Mouse (Mus musculus): Measurements from ENCODE around the gene Zbtb16. TPM values are rescaled to one million over a fixed set of nuclear protein-coding genes. Genes with fewer than 3 reads are reported as not detected.

Gene Zbtb16
- total and polyA plus RNA-seq, 3 experiments: 0.04 to 0.72 TPM; not detected in 1

DNA sequence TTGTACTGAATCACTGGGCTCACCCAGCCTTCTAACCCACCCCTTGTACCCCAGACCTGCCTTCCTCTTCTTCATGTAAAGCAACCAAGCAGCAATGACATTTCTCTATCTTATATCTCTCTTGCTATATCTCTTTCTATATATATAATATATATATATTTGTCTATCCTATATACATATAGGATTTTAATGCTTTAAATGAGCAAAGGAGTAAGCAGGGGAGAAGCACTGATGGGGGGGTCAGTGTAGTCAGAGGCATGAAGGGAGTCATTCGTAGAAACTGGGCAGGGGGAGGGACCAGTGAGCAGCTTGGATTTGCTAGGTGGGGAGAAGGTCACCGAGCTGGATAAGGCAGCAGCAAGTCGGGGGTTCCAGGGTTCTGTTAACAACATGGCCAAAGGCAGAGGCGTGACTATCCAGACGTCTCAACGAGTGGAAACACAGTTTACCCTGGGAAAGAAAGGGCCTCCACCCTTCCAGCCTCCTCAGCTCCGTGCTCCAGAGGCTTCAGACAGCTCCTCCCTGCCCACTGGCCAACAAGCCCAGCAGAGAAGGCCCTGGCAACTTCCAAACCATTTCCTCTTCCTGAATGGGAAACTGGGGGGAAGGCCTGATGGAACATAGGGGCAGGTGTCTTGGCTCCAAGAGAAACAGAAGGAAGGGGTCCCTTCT is 182.5 kb downstream of the Zbtb16 start:
- no peak overlapping the region for H3K9ac ChIP-seq (ENCODE audit: control insufficient read depth, low read depth, low read length, poor library complexity, severe bottlenecking)
- TF ChIP-seq ZMIZ1 (IDR thresholded peaks at IDR 0.05; ENCODE audit: low read depth, low read length) (no peak), CTCF (IDR thresholded peaks at IDR 0.05 in 2 of 3, conservative IDR thresholded peaks at IDR 0.05 in 1 of 3; ENCODE audit: control insufficient read depth in 1 of 3, insufficient read depth in 1 of 3, low read depth in 2 of 3, low read length in 3 of 3, poor library complexity in 1 of 3, severe bottlenecking in 1 of 3) (no peak), KAT2A (conservative IDR thresholded peaks at IDR 0.05; ENCODE audit: low read depth, low read length) (no peak), MAFK (IDR thresholded peaks at IDR 0.05; ENCODE audit: borderline replicate concordance, low read depth, low read length) (no peak), MYC (IDR thresholded peaks at IDR 0.05; ENCODE audit: low read depth, low read length) (no peak), UBTF (IDR thresholded peaks at IDR 0.05; ENCODE audit: borderline replicate concordance, insufficient read depth, low read depth, low read length) (no peak), MXI1 (IDR thresholded peaks at IDR 0.05; ENCODE audit: low read depth, low read length) (no peak), POLR2AphosphoS2 (IDR thresholded peaks at IDR 0.05; ENCODE audit: low read length) (no peak)
- no peaks in the 10 kb centered on the region for H3K27me3 ChIP-seq (ENCODE audit: control insufficient read depth in 1 of 2, insufficient read depth in 2 of 2, low read length in 2 of 2)
- no peaks in the 10 kb centered on the region for H3K9me3 ChIP-seq (replicated peaks; ENCODE audit: insufficient read depth, low read length)
- H3K36me3 ChIP-seq (ENCODE audit: control insufficient read depth in 1 of 2, insufficient read depth in 2 of 2, low read length in 2 of 2): 0 out of 4 replicates have a peak, but pooled peaks cover 0 to 2% of the 10 kb centered on the region in 2 experiments
- no peak for DNase-seq (ENCODE audit: low read depth, low spot score)
- H3K4me3 ChIP-seq (ENCODE audit: control insufficient read depth in 1 of 2, insufficient read depth in 1 of 2, low read depth in 2 of 2, low read length in 2 of 2): no peak overlapping the region
- H3K79me2 ChIP-seq (ENCODE audit: control insufficient read depth, insufficient read depth, low read length, poor library complexity): no peaks in the 10 kb centered on the region
- no peak overlapping the region for H3K27ac ChIP-seq (ENCODE audit: control insufficient read depth, low read depth, low read length)
- peaks cover 2 to 10% of the 10 kb centered on the region in 2 experiments; a peak in 3 of 4 replicates for H3K4me1 ChIP-seq (ENCODE audit: control insufficient read depth in 1 of 2, insufficient read depth in 2 of 2, low read length in 2 of 2)

DNA sequence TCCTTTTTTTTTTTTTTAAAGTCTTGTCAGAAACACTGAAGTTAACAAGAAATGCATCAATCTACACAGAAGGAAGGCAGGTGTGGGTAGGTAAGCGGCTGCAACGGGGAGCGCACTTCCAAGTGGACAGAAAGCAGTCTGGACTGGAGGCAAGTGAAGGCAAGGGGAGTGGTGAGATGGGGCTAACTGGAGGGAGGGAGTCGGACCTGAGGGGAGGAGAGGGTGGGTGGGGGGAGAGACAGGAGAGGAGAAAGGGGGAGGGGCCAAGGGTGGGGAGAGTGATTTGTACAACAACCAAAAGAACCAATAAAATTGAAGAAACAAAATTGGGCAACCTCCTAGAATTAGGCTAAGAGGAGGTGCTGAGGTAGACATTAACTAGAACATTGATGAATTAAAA is 184.0 kb downstream of the Zbtb16 start:
- Histone ChIP-seq H3K79me2 (ENCODE audit: control insufficient read depth, insufficient read depth, low read length, poor library complexity) (no peaks in the 10 kb centered on the region), H3K9me3 (replicated peaks; ENCODE audit: insufficient read depth, low read length) (no peaks in the 10 kb centered on the region), H3K27me3 (ENCODE audit: control insufficient read depth in 1 of 2, insufficient read depth in 2 of 2, low read length in 2 of 2) (no peaks in the 10 kb centered on the region), H3K4me1 (ENCODE audit: control insufficient read depth in 1 of 2, insufficient read depth in 2 of 2, low read length in 2 of 2) (peaks cover 2 to 10% of the 10 kb centered on the region in 2 experiments; a peak in 3 of 4 replicates), H3K4me3 (ENCODE audit: control insufficient read depth in 1 of 2, insufficient read depth in 1 of 2, low read depth in 2 of 2, low read length in 2 of 2) (no peak overlapping the region), H3K36me3 (ENCODE audit: control insufficient read depth in 1 of 2, insufficient read depth in 2 of 2, low read length in 2 of 2) (0 out of 4 replicates have a peak, but pooled peaks cover 0 to 2% of the 10 kb centered on the region in 2 experiments), H3K27ac (ENCODE audit: control insufficient read depth, low read depth, low read length) (no peak overlapping the region), H3K9ac (ENCODE audit: control insufficient read depth, low read depth, low read length, poor library complexity, severe bottlenecking) (no peak overlapping the region)
- DNase-seq (ENCODE audit: low read depth, low spot score): no peak
- TF ChIP-seq CHD2 (IDR thresholded peaks at IDR 0.05; ENCODE audit: low read length) (no peak), JUND (IDR thresholded peaks at IDR 0.05; ENCODE audit: low read depth, low read length) (no peak), MXI1 (IDR thresholded peaks at IDR 0.05; ENCODE audit: low read depth, low read length) (no peak), MYC (IDR thresholded peaks at IDR 0.05; ENCODE audit: low read depth, low read length) (no peak), POLR2AphosphoS2 (IDR thresholded peaks at IDR 0.05; ENCODE audit: low read length) (no peak), ELF1 (IDR thresholded peaks at IDR 0.05; ENCODE audit: low read depth, low read length) (no peak), KAT2A (conservative IDR thresholded peaks at IDR 0.05; ENCODE audit: low read depth, low read length) (no peak), TBP (IDR thresholded peaks at IDR 0.05; ENCODE audit: low read depth, low read length) (no peak)

DNA sequence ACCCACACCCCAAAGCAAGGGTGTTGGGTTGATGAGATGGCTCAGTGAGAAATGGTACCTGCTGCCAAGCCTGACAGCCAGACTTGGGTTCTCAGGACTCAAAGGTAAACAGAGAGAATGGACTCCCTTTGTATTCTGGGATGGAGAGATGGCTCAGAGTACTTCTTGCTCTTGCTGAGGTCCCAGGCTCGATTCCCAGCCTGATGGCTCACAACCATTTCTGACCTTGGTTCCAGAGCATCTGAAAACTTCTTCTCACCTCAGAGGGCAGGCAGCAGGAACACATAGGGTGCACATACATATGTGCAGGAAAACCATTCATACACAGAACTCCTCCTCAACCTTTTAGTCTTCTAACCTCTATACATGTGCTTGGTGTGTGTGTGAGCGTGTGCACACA is 185.2 kb downstream of the Zbtb16 start:
- Histone ChIP-seq H3K4me3 (ENCODE audit: control insufficient read depth in 1 of 2, insufficient read depth in 1 of 2, low read depth in 2 of 2, low read length in 2 of 2) (no peak overlapping the region), H3K36me3 (ENCODE audit: control insufficient read depth in 1 of 2, insufficient read depth in 2 of 2, low read length in 2 of 2) (0 out of 4 replicates have a peak, but pooled peaks cover 0 to 2% of the 10 kb centered on the region in 2 experiments), H3K4me1 (ENCODE audit: control insufficient read depth in 1 of 2, insufficient read depth in 2 of 2, low read length in 2 of 2) (peaks cover 0 to 10% of the 10 kb centered on the region in 2 experiments; a peak in 3 of 4 replicates), H3K9ac (ENCODE audit: control insufficient read depth, low read depth, low read length, poor library complexity, severe bottlenecking) (no peak overlapping the region), H3K79me2 (ENCODE audit: control insufficient read depth, insufficient read depth, low read length, poor library complexity) (no peaks in the 10 kb centered on the region), H3K27ac (ENCODE audit: control insufficient read depth, low read depth, low read length) (no peak overlapping the region), H3K9me3 (replicated peaks; ENCODE audit: insufficient read depth, low read length) (no peaks in the 10 kb centered on the region), H3K27me3 (ENCODE audit: control insufficient read depth in 1 of 2, insufficient read depth in 2 of 2, low read length in 2 of 2) (no peaks in the 10 kb centered on the region)
- no peak for DNase-seq (ENCODE audit: low read depth, low spot score)
- TF ChIP-seq MEF2A (IDR thresholded peaks at IDR 0.05; ENCODE audit: extremely low read depth, insufficient replicate concordance, low read depth, low read length, poor library complexity, severe bottlenecking) (no peak), HCFC1 (IDR thresholded peaks at IDR 0.05; ENCODE audit: low read depth, low read length) (no peak), ZC3H11A (IDR thresholded peaks at IDR 0.05; ENCODE audit: low read depth, low read length) (no peak), NRF1 (IDR thresholded peaks at IDR 0.05; ENCODE audit: insufficient read depth, low read depth, low read length, poor library complexity, severe bottlenecking) (no peak), TBP (IDR thresholded peaks at IDR 0.05; ENCODE audit: low read depth, low read length) (no peak), BHLHE40 (IDR thresholded peaks at IDR 0.05; ENCODE audit: borderline replicate concordance, low read depth, low read length) (no peak), USF2 (IDR thresholded peaks at IDR 0.05; ENCODE audit: borderline replicate concordance in 1 of 2, insufficient read depth in 1 of 2, low read depth in 1 of 2, low read length in 2 of 2) (no peak), KAT2A (conservative IDR thresholded peaks at IDR 0.05; ENCODE audit: low read depth, low read length) (no peak), CHD2 (IDR thresholded peaks at IDR 0.05; ENCODE audit: low read length) (no peak), CHD1 (IDR thresholded peaks at IDR 0.05; ENCODE audit: low read depth, low read length) (no peak), ZKSCAN1 (IDR thresholded peaks at IDR 0.05; ENCODE audit: low read depth, low read length) (no peak), USF1 (IDR thresholded peaks at IDR 0.05; ENCODE audit: low read depth, low read length) (no peak), RAD21 (IDR thresholded peaks at IDR 0.05; ENCODE audit: low read depth, low read length) (no peak)
